Mouse (Mus musculus) left cerebral cortex, postnatal 25 days (tissue): ENCODE measurements around the gene Brix1. TPM values are rescaled to one million over a fixed set of nuclear protein-coding genes. Genes with fewer than 3 reads are reported as not detected.

Experiments
- DNase-seq, 2 experiments: peaks; one replicate each; pipeline ENCODE4 v3.0.0; 2022; ENCODE audit warnings: low spot score in 2 of 2, mixed read lengths in 1 of 2
- intact Hi-C: fragments of 180-260 bp; cut with DNase I; formaldehyde crosslinking; loops from one replicate; pipeline ENCODE4 v1.15.1; 2025
- total RNA-seq, 2 experiments: library from RNA; stranded (reverse); gene quantifications; 2 replicates each; pipeline ENCODE4 v1.2.3; 2021

Gene Brix1
- total RNA-seq, 2 experiments from 2014 or later, result 20.8 to 21.8 TPM

DNA sequence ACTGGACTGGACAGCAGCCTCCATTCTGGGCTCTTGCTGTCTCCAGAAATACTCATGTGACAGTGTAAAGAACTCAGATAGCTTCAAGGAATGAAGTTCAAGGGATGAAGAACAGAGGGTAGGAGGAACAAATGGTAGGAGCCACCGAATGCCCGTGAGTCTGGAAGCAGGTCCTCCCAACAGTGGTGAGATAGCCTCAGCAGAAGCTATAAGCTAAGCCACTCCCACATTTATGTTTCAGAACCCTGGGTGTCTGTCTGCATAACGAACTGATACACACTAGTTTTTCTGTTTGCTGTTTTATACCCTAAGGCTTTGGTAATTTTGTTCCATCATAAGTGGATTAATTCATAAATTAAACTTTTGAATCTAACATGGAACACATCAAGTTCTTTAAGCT lies 21.1 kb downstream of the Brix1 start:
- no peak for DNase-seq
- intact Hi-C loops, result loop anchor here (5.0 kb wide), 1 partner anchor 52 kb away; no protein-coding TSS in a partner anchor

DNA sequence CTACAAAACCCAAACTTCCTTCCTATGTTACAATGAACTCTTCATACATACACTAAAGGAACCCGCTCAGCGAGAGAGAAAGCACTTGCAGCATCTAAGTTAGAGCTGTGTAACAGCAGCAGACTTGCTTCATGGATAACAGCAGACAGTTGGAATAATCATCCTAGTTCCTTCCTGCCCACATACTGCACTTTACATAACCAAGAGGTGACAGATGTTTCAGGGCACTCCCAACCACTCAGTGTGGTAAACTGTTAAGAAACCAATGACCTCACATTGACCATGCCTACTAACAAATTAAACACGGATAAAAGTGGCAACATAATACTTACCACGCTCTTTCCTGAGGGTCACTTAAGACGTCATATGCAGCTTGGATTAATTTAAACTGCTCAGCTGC lies 22.2 kb downstream of the Brix1 start:
- DNase-seq, result peak; percentile 20 to 79
- intact Hi-C loops, result loop anchor here (5.0 kb wide), 1 partner anchor 51 kb away; no protein-coding TSS in a partner anchor

DNA sequence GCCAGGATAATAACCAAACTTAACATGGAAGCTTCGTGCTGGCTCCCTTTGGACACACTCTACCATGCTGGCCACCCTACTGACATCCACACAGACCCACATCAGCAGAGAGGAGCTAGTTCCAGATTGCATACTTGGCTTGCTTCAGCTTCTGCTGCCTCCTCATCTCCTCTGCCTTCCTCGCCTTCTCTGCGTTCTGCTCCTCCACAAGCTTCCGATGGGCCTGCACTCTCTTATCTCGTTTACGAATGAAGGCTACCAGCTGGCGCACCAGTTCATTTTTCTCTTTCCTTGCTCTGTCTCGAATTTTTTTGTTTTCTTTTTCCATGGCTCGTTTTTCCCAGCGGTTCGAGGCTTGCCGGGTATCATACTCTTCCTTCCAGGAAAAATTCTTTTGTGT lies 24.8 kb downstream of the Brix1 start:
- peak in 1 of 2 experiments; percentile 48 for DNase-seq
- intact Hi-C loops, result loop anchor here (5.0 kb wide), 1 partner anchor 49 kb away; no protein-coding TSS in a partner anchor

DNA sequence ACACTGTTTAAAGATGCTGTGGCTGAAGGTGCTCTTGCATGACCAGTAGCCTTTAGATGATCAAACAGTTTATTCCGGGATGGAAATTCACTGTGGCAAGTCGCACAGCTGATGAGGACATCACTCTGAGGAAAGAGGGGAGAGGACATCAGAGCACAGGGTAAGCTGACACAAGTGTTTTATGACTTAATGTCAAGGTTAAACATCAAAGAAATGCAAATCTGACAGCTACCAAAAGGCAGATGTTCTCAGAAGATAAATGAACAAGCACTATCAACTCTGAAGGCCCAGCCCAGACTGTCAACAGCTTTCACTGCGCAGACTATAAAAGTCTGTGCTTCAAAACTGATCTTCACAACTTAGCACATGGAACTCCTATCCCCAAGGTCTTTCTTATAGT lies 38.6 kb downstream of the Brix1 start:
- no peak for DNase-seq
- intact Hi-C loops, result loop anchor here (10.0 kb wide), 1 partner anchor 992 kb away; no protein-coding TSS in a partner anchor

DNA sequence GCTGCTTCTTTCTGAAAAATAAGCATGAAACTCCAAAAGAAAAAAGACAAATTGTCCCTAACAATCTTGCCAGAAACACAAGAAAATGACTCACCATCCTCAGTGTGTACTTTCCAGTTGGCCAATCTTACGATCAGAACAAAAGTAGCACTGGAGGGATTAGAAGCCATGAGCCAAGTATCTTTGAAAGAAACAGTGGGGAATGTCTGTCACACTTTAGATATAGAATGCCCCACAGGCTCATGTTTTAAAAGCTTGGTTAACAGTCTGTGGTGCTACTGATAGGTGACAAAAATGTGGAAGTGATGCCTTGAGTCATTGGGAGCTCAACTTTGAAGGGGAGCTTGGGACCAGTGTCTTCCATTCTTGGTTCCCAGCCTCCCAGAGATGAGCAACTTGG lies 43.5 kb downstream of the Brix1 start:
- intact Hi-C loops, result loop anchor here (10.0 kb wide), 1 partner anchor 987 kb away; no protein-coding TSS in a partner anchor
- no peak for DNase-seq

DNA sequence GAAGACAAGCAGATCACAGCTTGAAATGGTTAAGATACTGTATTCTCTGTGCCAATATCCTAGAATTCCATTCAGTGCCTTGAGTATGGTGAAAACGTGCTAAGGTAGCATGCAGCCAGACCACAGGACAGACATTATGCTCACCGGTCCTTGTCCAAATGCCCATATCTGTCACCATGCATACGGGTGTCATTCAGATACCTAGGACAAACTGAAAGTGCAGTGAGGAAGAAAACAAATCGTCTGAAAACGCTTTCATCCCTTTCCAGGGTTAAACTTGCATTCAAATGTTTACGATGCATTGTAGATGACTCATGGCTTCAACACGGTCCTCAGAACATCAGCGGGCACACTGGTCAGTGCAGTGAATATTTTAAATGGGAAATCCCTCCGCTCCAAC lies 44.3 kb downstream of the Brix1 start:
- intact Hi-C loops, result loop anchor here (10.0 kb wide), 1 partner anchor 987 kb away; no protein-coding TSS in a partner anchor
- DNase-seq, result no peak

DNA sequence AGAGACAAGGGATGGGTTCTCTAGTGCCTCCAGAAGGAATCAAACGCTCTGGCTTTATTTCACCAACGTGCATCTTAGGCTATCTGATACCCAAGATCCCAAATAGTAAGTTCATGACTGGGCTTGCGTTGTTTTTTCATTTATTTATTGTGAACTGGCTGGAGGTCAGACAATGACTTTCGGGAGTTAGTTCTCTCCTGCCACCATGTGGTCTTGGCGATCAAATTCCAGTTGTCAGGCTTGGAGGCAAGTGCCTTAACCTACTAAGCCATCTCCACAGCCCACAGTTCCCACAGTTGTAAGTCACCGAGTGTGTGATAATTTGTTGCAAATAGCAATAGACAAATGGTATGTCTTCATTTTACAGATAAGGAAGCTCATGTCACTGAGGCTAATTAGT lies 45.8 kb downstream of the Brix1 start:
- intact Hi-C loops, result loop anchor here (10.0 kb wide), 1 partner anchor 985 kb away; no protein-coding TSS in a partner anchor
- no peak for DNase-seq

DNA sequence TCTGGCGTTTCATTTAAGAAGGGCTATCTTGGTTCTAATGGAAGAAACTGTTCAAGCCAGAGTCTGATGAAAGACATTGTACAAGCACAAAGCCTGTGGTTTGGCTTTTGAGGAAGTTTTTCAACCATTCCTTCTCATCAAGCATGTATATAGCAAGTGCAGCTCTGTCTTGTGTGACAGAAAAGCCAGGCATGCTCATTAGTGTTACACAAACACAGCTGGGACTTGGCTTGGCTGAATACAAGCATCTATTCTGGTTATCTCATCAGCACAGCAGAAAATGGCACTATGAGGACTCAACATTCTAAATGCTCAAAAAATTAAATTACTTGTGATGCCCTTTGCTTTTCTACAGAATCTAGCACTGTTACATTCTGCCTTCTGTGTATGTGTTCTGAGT lies 48.9 kb downstream of the Brix1 start:
- DNase-seq, result peak in 1 of 2 experiments; percentile 38
- intact Hi-C loops, result no loop called here

DNA sequence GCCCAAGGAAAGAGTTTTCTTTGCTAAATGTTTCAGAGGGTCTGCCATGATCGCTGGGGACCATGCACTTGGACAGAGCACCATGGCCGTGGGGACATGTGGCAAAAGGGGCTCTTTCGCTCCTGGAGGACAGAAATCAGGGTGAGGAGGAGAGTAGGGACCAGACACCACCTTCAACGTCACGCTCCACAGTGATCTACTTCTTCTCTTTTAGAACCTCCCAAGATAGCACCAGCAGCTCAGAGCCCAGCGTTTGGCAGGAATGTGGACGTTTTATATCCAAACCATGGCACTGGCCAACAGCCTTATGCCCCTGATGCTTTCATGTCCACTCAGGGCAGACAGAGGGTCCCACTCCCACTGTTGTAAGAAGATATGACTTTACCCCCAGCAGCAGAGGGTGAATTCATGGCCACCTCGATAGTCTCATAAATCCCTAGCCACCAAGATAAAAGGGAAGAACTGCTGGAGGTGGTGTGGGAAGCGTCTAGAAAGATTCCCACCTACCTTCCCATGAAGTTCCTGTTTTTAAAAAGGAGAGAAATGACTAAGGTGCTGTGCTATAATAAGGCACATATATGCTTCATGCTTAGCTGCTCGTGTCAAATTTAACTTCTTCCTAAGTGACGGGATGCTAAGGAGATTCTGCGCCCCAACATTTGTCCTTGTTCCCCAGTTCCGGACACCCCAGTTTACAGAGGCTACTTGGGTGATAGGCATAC lies 59.0 kb downstream of the Brix1 start:
- intact Hi-C loops, result loop anchor here (1.0 kb wide), 1 partner anchor 15 kb away; no protein-coding TSS in a partner anchor
- DNase-seq, result peak in 1 of 2 experiments; percentile 78

DNA sequence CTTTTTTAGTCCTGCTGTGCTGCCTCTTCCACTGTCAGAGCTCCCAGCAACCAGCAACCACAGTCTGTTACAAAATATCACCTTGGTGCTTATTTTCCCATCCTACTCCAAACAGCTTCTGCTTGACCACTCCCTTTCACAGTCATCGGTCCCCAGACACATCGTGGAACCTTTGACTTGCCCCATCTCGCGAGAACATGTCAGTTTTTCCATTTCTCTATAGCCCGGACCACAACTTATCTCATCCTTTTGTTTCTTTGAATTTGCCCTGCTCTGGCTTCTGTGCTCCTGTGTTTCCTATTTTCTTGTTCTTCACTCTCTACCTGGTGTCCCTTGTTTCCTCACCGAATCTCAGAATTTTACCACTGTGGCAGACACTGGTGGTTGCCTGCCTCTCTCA lies 59.6 kb downstream of the Brix1 start:
- intact Hi-C loops, result loop anchor here (1.0 kb wide), 1 partner anchor 15 kb away; no protein-coding TSS in a partner anchor
- DNase-seq, result no peak

Other genes starting within 250 kb of the Brix1 start
- not detected for gene Gm21973, start 160.6 kb downstream of the Brix1 start, total RNA-seq
- not detected for gene Agxt2, start 127.4 kb downstream of the Brix1 start, total RNA-seq
- 10 to 100 TPM; 22.3 to 31.7 TPM for gene Dnajc21, start 15.4 kb downstream of the Brix1 start, total RNA-seq
- 10 to 100 TPM; 12.8 to 13.1 TPM for gene Rad1, start 71 bp upstream of the Brix1 start, total RNA-seq
- gene Ttc23l, start 72.7 kb upstream of the Brix1 start, total RNA-seq, result not detected
- gene Rai14, start 228.7 kb upstream of the Brix1 start, total RNA-seq, result 1 to 10 TPM; 7.5 to 8.9 TPM